Mouse (Mus musculus) midbrain, embryonic 11.5 days (tissue): ENCODE results near the gene Hacd3. TPM values are rescaled to one million over a fixed set of nuclear protein-coding genes. Genes with fewer than 3 reads are reported as not detected.
A peak's percentile ranks its signal among the peaks of the same experiment; 100 is the strongest.
"Not testable (repeated sequence)": the region's sequence is repeated elsewhere in the genome, so short reads cannot be mapped to it uniquely, and the experiment has no call there.

Experiments
- ATAC-seq: fragments of 200-750 bp; cut with Nextera tagmentation; 2 replicates; pipeline ENCODE4 v1.8.0; 2017; ENCODE audit warnings: moderate TSS enrichment, moderate library complexity; ENCODE audit not compliant: low FRiP score
- DNase-seq: peaks from one replicate; pipeline ENCODE4 v3.0.0; 2015; ENCODE audit warnings: low spot score; ENCODE audit errors: missing footprints
- H3K27ac ChIP-seq: fragments of 300-500 bp; sonication (generic); 2 replicates; pipeline ENCODE4 v1.5.1; 2014; ENCODE audit warnings: low read depth, low read length
- H3K27me3 ChIP-seq: fragments of 300-500 bp; sonication (generic); 2 replicates; pipeline ENCODE4 v1.6.1; 2014; ENCODE audit warnings: mild to moderate bottlenecking, low read length, moderate library complexity, mixed read lengths; ENCODE audit not compliant: control insufficient read depth, insufficient read depth
- H3K36me3 ChIP-seq: fragments of 300-500 bp; sonication (generic); 2 replicates; pipeline ENCODE4 v1.6.1; 2014; ENCODE audit warnings: mild to moderate bottlenecking, low read length, moderate library complexity, mixed read lengths; ENCODE audit not compliant: control insufficient read depth, insufficient read depth
- H3K4me1 ChIP-seq: fragments of 300-500 bp; sonication (generic); 2 replicates; pipeline ENCODE4 v1.6.1; 2014; ENCODE audit warnings: low read length; ENCODE audit not compliant: control insufficient read depth, insufficient read depth
- H3K4me2 ChIP-seq: fragments of 300-500 bp; sonication (generic); 2 replicates; pipeline ENCODE4 v1.6.1; 2014; ENCODE audit warnings: mild to moderate bottlenecking, moderate library complexity
- H3K4me3 ChIP-seq: fragments of 300-500 bp; sonication (generic); 2 replicates; pipeline ENCODE4 v1.5.1; 2014; ENCODE audit warnings: low read depth, low read length
- H3K9ac ChIP-seq: fragments of 300-500 bp; sonication (generic); 2 replicates; pipeline ENCODE4 v1.6.1; 2014; ENCODE audit warnings: low read length
- H3K9me3 ChIP-seq: fragments of 300-500 bp; sonication (generic); 2 replicates; pipeline ENCODE4 v1.6.1; 2016; ENCODE audit warnings: low read length; ENCODE audit not compliant: control insufficient read depth
- WGBS: fragments of 180-500 bp; shearing (Covaris S2); extraction: QIAGEN DNeasy Blood & Tissue Kit; methylation state at CpG from one replicate; pipeline ENCODE4 v1.1.7; 2014; 5-methylcytosine and 5-hydroxymethylcytosine counted together
- polyA plus RNA-seq: library from polyadenylated mRNA; unstranded; fragments of >200 nt; fragmentation: Nextera tagmentation; extraction: Ambion mirVana; gene quantifications from 2 replicates; pipeline ENCODE4 v1.2.1, GENCODE M21; 2014

Gene Hacd3
- polyA plus RNA-seq, 1 experiment from 2014 or later, result 97.5 TPM

DNA sequence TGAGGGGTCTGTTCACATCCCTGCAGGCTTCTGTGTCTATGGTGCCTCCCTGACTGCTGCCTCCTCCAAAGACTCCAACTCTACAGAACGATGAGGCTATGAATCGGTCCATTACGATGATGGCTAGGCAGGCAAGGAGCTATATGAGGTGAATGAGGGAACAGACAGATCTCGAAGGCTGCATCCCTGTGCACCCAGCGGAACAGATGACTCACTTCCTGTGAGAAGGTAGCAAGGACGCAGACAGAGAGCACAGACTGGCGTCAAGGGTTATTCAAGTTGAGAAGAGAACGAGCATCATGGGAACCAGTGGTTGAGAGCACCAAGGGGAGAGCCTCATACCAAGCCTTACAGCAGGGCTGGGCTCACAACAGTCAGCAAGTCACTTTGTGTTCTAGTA is 10.9 kb downstream of the Hacd3 start:
- no peaks in the 10 kb centered on the region for H3K9me3 ChIP-seq
- H3K4me1 ChIP-seq, result no peaks in the 10 kb centered on the region
- no peak overlapping the region for H3K27ac ChIP-seq
- H3K27me3 ChIP-seq, result no peaks in the 10 kb centered on the region
- ATAC-seq (no peak), DNase-seq (no peak)
- no peak overlapping the region for H3K4me3 ChIP-seq
- 90% methylated on average over 8 of the region's 8 CpGs for WGBS
- no peak overlapping the region for H3K4me2 ChIP-seq
- H3K9ac ChIP-seq, result no peak overlapping the region
- H3K36me3 ChIP-seq, result peaks cover 2% of the 10 kb centered on the region; the same call in 1 of the 2 replicates

DNA sequence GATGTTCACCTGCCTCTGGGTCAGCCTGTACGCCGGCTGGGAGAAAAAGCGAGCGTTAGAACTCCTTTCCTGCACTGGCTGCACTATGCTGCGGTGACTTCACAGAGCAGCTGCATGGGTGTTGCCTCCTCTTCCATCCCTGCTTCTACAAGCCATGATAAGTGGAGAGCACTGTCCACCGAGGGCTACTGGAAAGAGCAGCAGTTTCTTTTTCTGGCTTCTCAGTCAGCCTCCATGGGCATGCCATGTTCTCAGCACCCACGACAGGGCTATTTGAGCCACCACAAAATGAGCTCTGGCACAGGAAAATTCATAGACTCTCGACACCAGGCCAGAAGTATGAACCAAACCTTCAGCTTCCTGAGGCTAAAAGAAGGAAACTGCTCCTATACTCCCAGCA is 15.8 kb downstream of the Hacd3 start:
- Histone ChIP-seq H3K9ac (no peak overlapping the region), H3K4me1 (no peaks in the 10 kb centered on the region), H3K4me3 (no peak overlapping the region), H3K27me3 (no peaks in the 10 kb centered on the region), H3K9me3 (no peaks in the 10 kb centered on the region), H3K27ac (no peak overlapping the region), H3K36me3 (peaks cover 25% of the 10 kb centered on the region), H3K4me2 (no peak overlapping the region)
- ATAC-seq, result no peak
- no peak for DNase-seq
- WGBS, result 95% methylated on average over 8 of the region's 8 CpGs

GRCm38 (mm10) chr9:65001481-65001880 is 20.0 kb downstream of the Hacd3 start:
- Histone ChIP-seq H3K27ac (no peak overlapping the region), H3K4me2 (no peak overlapping the region), H3K9me3 (no peaks in the 10 kb centered on the region), H3K9ac (no peak overlapping the region), H3K36me3 (peaks cover 28% of the 10 kb centered on the region), H3K27me3 (no peaks in the 10 kb centered on the region), H3K4me1 (no peaks in the 10 kb centered on the region), H3K4me3 (no peak overlapping the region)
- ATAC-seq (no peak), DNase-seq (no peak)
- WGBS, result 62% methylated on average over 4 of the region's 4 CpGs

DNA sequence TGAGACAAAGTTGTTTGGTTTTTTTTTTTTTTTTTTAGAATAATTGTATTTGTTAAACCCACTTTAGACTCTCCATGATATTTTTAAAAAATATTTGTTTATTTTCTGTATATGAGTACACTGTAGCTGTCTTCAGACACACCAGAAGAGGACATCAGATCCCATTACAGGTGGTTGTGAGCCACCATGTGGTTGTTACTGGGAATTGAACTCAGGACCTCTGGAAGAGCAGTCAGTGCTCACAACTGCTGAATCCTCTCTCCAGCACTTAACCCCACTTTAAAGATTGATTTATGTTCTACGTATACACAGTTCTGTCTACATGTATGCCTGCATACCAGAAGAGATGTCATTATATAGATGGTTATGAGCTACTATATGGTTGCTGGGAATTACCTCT is 26.0 kb downstream of the Hacd3 start:
- not testable (repeated sequence) for H3K27ac ChIP-seq, H3K4me3 ChIP-seq, H3K4me2 ChIP-seq, ATAC-seq, H3K9ac ChIP-seq, H3K4me1 ChIP-seq, H3K9me3 ChIP-seq, H3K27me3 ChIP-seq, DNase-seq
- 91% methylated on average over 1 of the region's 1 CpGs for WGBS
- H3K36me3 ChIP-seq, result peaks cover 15% of the 10 kb centered on the region

GRCm38 (mm10) chr9:64990291-64990690 is 31.2 kb downstream of the Hacd3 start:
- Histone ChIP-seq H3K9ac (no peak overlapping the region), H3K36me3 (peaks cover 25% of the 10 kb centered on the region), H3K9me3 (no peaks in the 10 kb centered on the region), H3K27ac (no peak overlapping the region), H3K27me3 (no peaks in the 10 kb centered on the region), H3K4me1 (no peaks in the 10 kb centered on the region), H3K4me3 (no peak overlapping the region), H3K4me2 (no peak overlapping the region)
- ATAC-seq, result no peak
- WGBS, result 90% methylated on average over 7 of the region's 7 CpGs
- DNase-seq, result no peak

DNA sequence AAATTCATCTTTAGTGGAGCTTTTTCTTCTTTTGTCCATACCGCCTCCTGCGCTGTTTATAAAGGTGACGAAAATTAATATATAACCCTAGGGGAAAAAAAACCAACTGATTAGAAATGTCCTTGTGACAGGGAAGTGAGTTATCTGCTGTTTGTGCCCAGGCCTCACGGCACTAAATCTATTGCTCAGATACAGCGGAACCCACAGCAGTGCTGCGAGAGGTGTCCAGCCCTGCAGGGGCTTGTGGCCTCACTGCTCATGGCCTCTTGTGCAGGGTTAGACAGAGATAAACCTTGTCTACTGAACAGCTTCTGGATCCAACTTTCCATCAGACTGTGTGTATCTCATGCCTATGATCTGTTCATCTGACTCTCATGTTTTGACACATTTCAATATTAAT is 33.0 kb downstream of the Hacd3 start:
- ATAC-seq (no peak), DNase-seq (no peak)
- no peak overlapping the region for H3K4me3 ChIP-seq
- H3K9ac ChIP-seq, result no peak overlapping the region
- no peaks in the 10 kb centered on the region for H3K27me3 ChIP-seq
- no peaks in the 10 kb centered on the region for H3K4me1 ChIP-seq
- no peaks in the 10 kb centered on the region for H3K9me3 ChIP-seq
- no peak overlapping the region for H3K27ac ChIP-seq
- peaks cover 28% of the 10 kb centered on the region for H3K36me3 ChIP-seq
- 92% methylated on average over 6 of the region's 6 CpGs for WGBS
- no peak overlapping the region for H3K4me2 ChIP-seq

GRCm38 (mm10) chr9:64987651-64988050 is 33.8 kb downstream of the Hacd3 start:
- Histone ChIP-seq H3K27ac (no peak overlapping the region), H3K9ac (no peak overlapping the region), H3K36me3 (peaks cover 29% of the 10 kb centered on the region), H3K4me3 (no peak overlapping the region), H3K4me2 (no peak overlapping the region), H3K27me3 (no peaks in the 10 kb centered on the region), H3K4me1 (no peaks in the 10 kb centered on the region), H3K9me3 (no peaks in the 10 kb centered on the region)
- 86% methylated on average over 2 of the region's 2 CpGs for WGBS
- peak; percentile 72 for DNase-seq
- no peak for ATAC-seq

GRCm38 (mm10) chr9:64985807-64986206 is 35.7 kb downstream of the Hacd3 start:
- H3K4me2 ChIP-seq, result no peak overlapping the region
- no peak overlapping the region for H3K27ac ChIP-seq
- DNase-seq (peak; percentile 81), ATAC-seq (no peak)
- H3K36me3 ChIP-seq, result peaks cover 30% of the 10 kb centered on the region
- H3K27me3 ChIP-seq, result no peaks in the 10 kb centered on the region
- WGBS, result 87% methylated on average over 9 of the region's 9 CpGs
- H3K9me3 ChIP-seq, result no peaks in the 10 kb centered on the region
- H3K4me1 ChIP-seq, result no peaks in the 10 kb centered on the region
- no peak overlapping the region for H3K9ac ChIP-seq
- no peak overlapping the region for H3K4me3 ChIP-seq

DNA sequence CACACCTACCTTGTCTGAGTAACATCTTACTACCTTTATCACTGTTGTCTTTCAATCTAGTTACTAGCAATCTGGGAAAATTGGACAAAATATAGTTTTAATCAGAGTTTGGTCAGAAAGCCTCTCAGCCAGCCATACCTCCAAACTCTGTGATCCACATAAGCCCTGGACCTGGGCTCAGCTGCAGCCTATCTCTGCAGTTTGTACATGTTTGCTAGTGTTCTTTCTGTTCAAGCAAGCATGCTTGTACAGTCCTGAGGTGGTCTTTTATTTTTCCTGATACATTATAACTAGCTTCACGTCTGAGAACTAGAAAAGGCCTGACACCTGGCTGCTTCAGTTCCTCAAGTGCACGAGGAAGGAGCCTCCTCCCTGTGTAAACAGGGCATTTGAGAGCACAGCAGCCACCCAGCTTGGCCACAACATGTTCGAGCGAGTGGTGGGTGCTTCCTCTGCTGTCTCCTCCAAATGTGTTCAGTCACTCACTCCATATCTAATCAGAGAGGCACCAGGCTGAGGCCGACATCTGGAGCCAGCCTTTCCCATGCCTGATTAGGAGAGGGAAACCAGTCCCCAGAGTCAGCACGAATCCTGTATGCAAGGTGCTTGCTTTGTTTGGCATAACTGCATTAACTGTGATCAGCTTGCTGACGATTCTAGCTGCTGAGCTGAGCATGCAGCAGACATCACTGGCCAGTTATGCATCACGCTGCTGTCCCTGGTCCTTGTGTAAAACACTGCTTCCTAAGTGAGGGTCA is 36.3 kb downstream of the Hacd3 start:
- H3K36me3 ChIP-seq, result peaks cover 26% of the 10 kb centered on the region
- H3K4me3 ChIP-seq, result no peak overlapping the region
- ATAC-seq (no peak), DNase-seq (peak; percentile 84)
- WGBS, result 77% methylated on average over 8 of the region's 8 CpGs
- H3K27ac ChIP-seq, result no peak overlapping the region
- no peaks in the 10 kb centered on the region for H3K4me1 ChIP-seq
- no peaks in the 10 kb centered on the region for H3K27me3 ChIP-seq
- H3K9ac ChIP-seq, result no peak overlapping the region
- no peak overlapping the region for H3K4me2 ChIP-seq
- H3K9me3 ChIP-seq, result no peaks in the 10 kb centered on the region
